Mouse (Mus musculus): Measurements from ENCODE around the gene Sec23b. TPM values are rescaled to one million over a fixed set of nuclear protein-coding genes. Genes with fewer than 3 reads are reported as not detected.

The Sec23b gene
- total and polyA plus RNA-seq, 2 experiments from 2014 or later, result 59.9 to 71.1 TPM

DNA sequence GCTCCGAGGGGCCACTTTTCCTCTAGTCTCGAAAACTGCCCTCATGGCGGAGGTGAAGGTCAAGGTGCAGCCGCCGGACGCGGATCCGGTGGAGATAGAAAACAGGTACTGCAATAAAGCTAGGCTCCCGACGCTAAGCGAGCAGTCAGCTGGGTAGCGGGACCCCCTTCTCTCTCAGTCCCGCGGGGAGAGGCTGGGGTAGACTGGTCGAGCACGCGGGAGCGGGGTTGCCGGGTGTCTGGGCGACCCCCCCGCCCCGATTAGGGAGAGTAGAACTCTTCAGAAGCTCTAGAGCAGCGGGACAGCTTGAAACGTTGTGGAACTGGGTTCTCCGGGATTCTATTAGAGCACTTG is 28.2 kb upstream of the Sec23b start:
- peaks cover 5% of the 10 kb centered on the region for H3K36me3 ChIP-seq (ENCODE audit: insufficient read depth, low read length)
- peak overlapping the region; percentile 98 for H3K4me3 ChIP-seq (ENCODE audit: low read depth, low read length)
- peak overlapping the region; percentile 95 for H3K27ac ChIP-seq (ENCODE audit: low read depth, low read length)
- no peaks in the 10 kb centered on the region for H3K9me3 ChIP-seq (ENCODE audit: low read length)
- 0% methylated on average over 23 of the region's 25 CpGs for WGBS
- TF ChIP-seq CTCF (IDR thresholded peaks at IDR 0.05), result no peak
- DNase-seq (ENCODE audit: low spot score) (no peak), ATAC-seq (ENCODE audit: low FRiP score) (peak; percentile 45)
- peak overlapping the region; percentile 82 for H3K4me2 ChIP-seq (ENCODE audit: low read depth, low read length, poor library complexity, severe bottlenecking)
- peaks cover 10% of the 10 kb centered on the region for H3K4me1 ChIP-seq (ENCODE audit: insufficient read depth, low read length)
- no peaks in the 10 kb centered on the region for H3K27me3 ChIP-seq (ENCODE audit: insufficient read depth, low read length)
- peak overlapping the region; percentile 90 for H3K9ac ChIP-seq (replicated peaks; ENCODE audit: low read length, poor library complexity, severe bottlenecking)

- ATAC-seq (ENCODE audit: low FRiP score) (no peak), DNase-seq (ENCODE audit: low spot score) (no peak)
- TF ChIP-seq CTCF (IDR thresholded peaks at IDR 0.05), result no peak
- Histone ChIP-seq H3K4me1 (ENCODE audit: insufficient read depth, low read length) (no peaks in the 10 kb centered on the region), H3K27me3 (ENCODE audit: insufficient read depth, low read length) (no peaks in the 10 kb centered on the region), H3K36me3 (ENCODE audit: insufficient read depth, low read length) (peaks cover 63% of the 10 kb centered on the region), H3K9ac (replicated peaks; ENCODE audit: low read length, poor library complexity, severe bottlenecking) (no peak overlapping the region), H3K27ac (ENCODE audit: low read depth, low read length) (no peak overlapping the region), H3K4me3 (ENCODE audit: low read depth, low read length) (no peak overlapping the region), H3K9me3 (ENCODE audit: low read length) (no peaks in the 10 kb centered on the region), H3K4me2 (ENCODE audit: low read depth, low read length, poor library complexity, severe bottlenecking) (no peak overlapping the region)
- 97% methylated on average over 7 of the region's 7 CpGs for WGBS
Measured at GRCm38 (mm10) chr2:144537123-144537522, 18.9 kb upstream of the Sec23b start.

DNA sequence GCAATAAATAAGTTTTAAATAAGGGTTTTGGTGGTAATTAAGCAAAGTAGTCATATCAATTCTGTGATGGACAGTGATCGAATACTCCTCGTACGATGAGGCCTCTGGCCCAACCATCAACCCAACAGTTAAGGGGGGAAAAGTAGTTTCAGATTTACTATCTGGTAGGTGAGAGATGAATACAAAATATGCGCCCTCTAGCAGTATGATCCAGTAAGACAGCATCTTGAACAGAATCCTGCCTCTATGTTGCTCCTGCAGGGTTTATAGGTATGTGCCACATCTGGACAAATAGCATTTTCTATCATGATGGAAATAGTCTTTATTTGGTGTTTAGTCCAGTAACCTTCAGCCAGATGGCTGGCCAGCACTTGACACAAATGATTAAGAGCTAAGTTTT is 14.8 kb upstream of the Sec23b start:
- Histone ChIP-seq H3K27ac (ENCODE audit: low read depth, low read length) (no peak overlapping the region), H3K4me1 (ENCODE audit: insufficient read depth, low read length) (no peaks in the 10 kb centered on the region), H3K9me3 (ENCODE audit: low read length) (no peaks in the 10 kb centered on the region), H3K9ac (replicated peaks; ENCODE audit: low read length, poor library complexity, severe bottlenecking) (no peak overlapping the region), H3K4me2 (ENCODE audit: low read depth, low read length, poor library complexity, severe bottlenecking) (no peak overlapping the region), H3K4me3 (ENCODE audit: low read depth, low read length) (no peak overlapping the region), H3K27me3 (ENCODE audit: insufficient read depth, low read length) (no peaks in the 10 kb centered on the region), H3K36me3 (ENCODE audit: insufficient read depth, low read length) (peaks cover 55% of the 10 kb centered on the region)
- WGBS, result 88% methylated on average over 4 of the region's 4 CpGs
- peak; percentile 39 for TF ChIP-seq CTCF (IDR thresholded peaks at IDR 0.05)
- ATAC-seq (ENCODE audit: low FRiP score) (no peak), DNase-seq (ENCODE audit: low spot score) (peak; percentile 9)

- Histone ChIP-seq H3K4me3 (ENCODE audit: low read depth, low read length) (no peak overlapping the region), H3K4me2 (ENCODE audit: low read depth, low read length, poor library complexity, severe bottlenecking) (no peak overlapping the region), H3K4me1 (ENCODE audit: insufficient read depth, low read length) (no peaks in the 10 kb centered on the region), H3K9me3 (ENCODE audit: low read length) (no peaks in the 10 kb centered on the region), H3K36me3 (ENCODE audit: insufficient read depth, low read length) (peaks cover 49% of the 10 kb centered on the region), H3K27me3 (ENCODE audit: insufficient read depth, low read length) (no peaks in the 10 kb centered on the region), H3K9ac (replicated peaks; ENCODE audit: low read length, poor library complexity, severe bottlenecking) (no peak overlapping the region), H3K27ac (ENCODE audit: low read depth, low read length) (no peak overlapping the region)
- DNase-seq (ENCODE audit: low spot score), result no peak
- no peak for ATAC-seq (ENCODE audit: low FRiP score)
- WGBS, result 93% methylated on average over 6 of the region's 6 CpGs
- TF ChIP-seq CTCF (IDR thresholded peaks at IDR 0.05), result no peak
Measured at GRCm38 (mm10) chr2:144543670-144544069, 12.4 kb upstream of the Sec23b start.

DNA sequence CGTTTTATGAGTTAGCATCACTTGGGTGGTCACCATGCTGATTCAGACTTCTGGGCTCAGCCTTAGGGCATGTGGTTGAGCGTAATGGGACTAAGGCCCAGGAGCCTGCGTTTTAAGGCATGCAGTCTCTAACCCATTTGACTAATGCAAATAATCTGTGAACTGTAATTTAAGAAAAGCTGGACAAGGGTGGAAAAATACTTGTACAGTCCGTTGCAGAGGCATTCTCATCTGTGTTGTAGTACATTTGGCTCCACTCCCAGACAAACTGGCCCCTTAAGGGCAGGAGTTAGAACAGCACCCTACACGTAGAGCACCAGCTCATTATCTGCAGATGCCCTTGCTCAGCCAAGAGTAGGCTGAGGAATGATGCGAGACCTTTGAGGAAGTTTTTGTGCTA is 11.4 kb upstream of the Sec23b start:
- ATAC-seq (ENCODE audit: low FRiP score) (no peak), DNase-seq (ENCODE audit: low spot score) (no peak)
- 82% methylated on average over 6 of the region's 6 CpGs for WGBS
- Histone ChIP-seq H3K27me3 (ENCODE audit: insufficient read depth, low read length) (no peaks in the 10 kb centered on the region), H3K9ac (replicated peaks; ENCODE audit: low read length, poor library complexity, severe bottlenecking) (no peak overlapping the region), H3K4me1 (ENCODE audit: insufficient read depth, low read length) (no peaks in the 10 kb centered on the region), H3K4me3 (ENCODE audit: low read depth, low read length) (no peak overlapping the region), H3K36me3 (ENCODE audit: insufficient read depth, low read length) (peaks cover 40% of the 10 kb centered on the region), H3K4me2 (ENCODE audit: low read depth, low read length, poor library complexity, severe bottlenecking) (no peak overlapping the region), H3K9me3 (ENCODE audit: low read length) (no peaks in the 10 kb centered on the region), H3K27ac (ENCODE audit: low read depth, low read length) (no peak overlapping the region)
- TF ChIP-seq CTCF (IDR thresholded peaks at IDR 0.05), result no peak

- Histone ChIP-seq H3K27ac (ENCODE audit: low read depth, low read length) (no peak overlapping the region), H3K9ac (replicated peaks; ENCODE audit: low read length, poor library complexity, severe bottlenecking) (no peak overlapping the region), H3K9me3 (ENCODE audit: low read length) (no peaks in the 10 kb centered on the region), H3K4me3 (ENCODE audit: low read depth, low read length) (no peak overlapping the region), H3K4me1 (ENCODE audit: insufficient read depth, low read length) (no peaks in the 10 kb centered on the region), H3K27me3 (ENCODE audit: insufficient read depth, low read length) (no peaks in the 10 kb centered on the region), H3K4me2 (ENCODE audit: low read depth, low read length, poor library complexity, severe bottlenecking) (no peak overlapping the region), H3K36me3 (ENCODE audit: insufficient read depth, low read length) (peaks cover 37% of the 10 kb centered on the region)
- DNase-seq (ENCODE audit: low spot score) (no peak), ATAC-seq (ENCODE audit: low FRiP score) (no peak)
- no peak for TF ChIP-seq CTCF (IDR thresholded peaks at IDR 0.05)
- WGBS, result 94% methylated on average over 2 of the region's 2 CpGs
Measured at GRCm38 (mm10) chr2:144545061-144545460, 11.0 kb upstream of the Sec23b start.
